Mouse (Mus musculus): ENCODE data around the gene Vwce.

GRCm38 (mm10) chr19:10707087-10707875 is 73.3 kb downstream of the Vwce start:
- no peak for TF ChIP-seq CTCF (IDR thresholded peaks at IDR 0.05; ENCODE audit: low read depth, low read length)
- no peak for TF ChIP-seq POLR2A (IDR thresholded peaks at IDR 0.05; ENCODE audit: extremely low read depth, insufficient read depth, low read length)
